Mouse (Mus musculus) limb, embryonic 11.5 days (tissue): ENCODE data around the gene Acer2. TPM values are rescaled to one million over a fixed set of nuclear protein-coding genes. Genes with fewer than 3 reads are reported as not detected.

ENCODE experiments used
- ATAC-seq: fragments of 200-750 bp; cut with Nextera tagmentation; 2 replicates; pipeline ENCODE4 v1.8.0; 2017; ENCODE audit warnings: low read depth; ENCODE audit not compliant: insufficient number of reproducible peaks, low FRiP score, low TSS enrichment
- DNase-seq: peaks from one replicate; pipeline ENCODE4 v3.0.0-alpha.2; 2015; ENCODE audit warnings: low spot score
- H3K27ac ChIP-seq: fragments of 300-500 bp; sonication (generic); replicated peaks from 2 replicates; pipeline ENCODE4 v1.5.1; 2014; ENCODE audit warnings: low read depth, mild to moderate bottlenecking, low read length
- H3K27me3 ChIP-seq: fragments of 300-500 bp; sonication (generic); 2 replicates; pipeline ENCODE4 v1.6.1; 2014; ENCODE audit warnings: mild to moderate bottlenecking, low read length, mixed read lengths; ENCODE audit not compliant: control insufficient read depth, insufficient read depth
- H3K36me3 ChIP-seq: fragments of 300-500 bp; sonication (generic); 2 replicates; pipeline ENCODE4 v1.6.1; 2014; ENCODE audit warnings: mild to moderate bottlenecking, low read length, moderate library complexity, mixed read lengths; ENCODE audit not compliant: control insufficient read depth, insufficient read depth
- H3K4me1 ChIP-seq: fragments of 300-500 bp; sonication (generic); 2 replicates; pipeline ENCODE4 v1.6.1; 2014; ENCODE audit warnings: low read length, mixed read lengths; ENCODE audit not compliant: control insufficient read depth, insufficient read depth
- H3K4me2 ChIP-seq: fragments of 300-500 bp; sonication (generic); 2 replicates; pipeline ENCODE4 v1.6.1; 2014; ENCODE audit warnings: low read depth, mild to moderate bottlenecking, moderate library complexity; ENCODE audit not compliant: severe bottlenecking
- H3K4me3 ChIP-seq: fragments of 300-500 bp; sonication (generic); 2 replicates; pipeline ENCODE4 v1.5.1; 2014; ENCODE audit warnings: low read depth, low read length
- H3K9ac ChIP-seq: fragments of 300-500 bp; sonication (generic); 2 replicates; pipeline ENCODE4 v1.6.1; 2014; ENCODE audit warnings: mild to moderate bottlenecking, low read length
- H3K9me3 ChIP-seq: fragments of 300-500 bp; sonication (generic); 2 replicates; pipeline ENCODE4 v1.6.1; 2016; ENCODE audit warnings: low read length; ENCODE audit not compliant: control insufficient read depth
- WGBS: fragments of 180-500 bp; shearing (Covaris S2); extraction: QIAGEN DNeasy Blood & Tissue Kit; methylation state at CpG from one replicate; pipeline ENCODE4 v1.1.7; 2014; 5-methylcytosine and 5-hydroxymethylcytosine counted together
- polyA plus RNA-seq: library from polyadenylated mRNA; unstranded; fragments of >200 nt; fragmentation: Nextera tagmentation; extraction: Ambion mirVana; gene quantifications from 2 replicates; pipeline ENCODE4 v1.2.1, GENCODE M21; 2014

Acer2 gene
- polyA plus RNA-seq, 1 experiment from 2014 or later, result 22.2 TPM

DNA sequence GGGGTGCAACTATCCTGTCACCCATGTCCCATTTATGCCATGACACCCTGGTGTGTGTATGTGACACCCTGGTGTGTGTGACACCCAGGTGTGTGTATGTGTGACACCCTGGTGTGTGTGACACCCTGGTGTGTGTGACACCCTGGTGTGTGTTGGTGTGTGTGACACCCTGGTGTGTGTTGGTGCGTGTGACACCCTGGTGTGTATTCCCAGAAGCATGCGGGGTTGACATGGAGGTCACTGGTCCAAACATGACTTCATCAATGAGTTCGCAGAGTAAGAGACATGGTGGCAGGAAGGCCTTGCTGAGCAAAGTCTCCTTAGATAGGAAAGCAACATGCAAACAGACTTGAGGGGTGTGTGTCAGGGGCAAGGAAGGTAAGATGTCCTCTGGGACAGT lies 52.8 kb downstream of the Acer2 start:
- ATAC-seq (no peak), DNase-seq (no peak)
- H3K9ac ChIP-seq, result no peak overlapping the region
- no peaks in the 10 kb centered on the region for H3K4me1 ChIP-seq
- H3K4me2 ChIP-seq, result no peak overlapping the region
- no peak overlapping the region for H3K27ac ChIP-seq
- no peaks in the 10 kb centered on the region for H3K27me3 ChIP-seq
- no peaks in the 10 kb centered on the region for H3K9me3 ChIP-seq
- no peaks in the 10 kb centered on the region for H3K36me3 ChIP-seq
- WGBS, result 77% methylated on average over 3 of the region's 3 CpGs
- H3K4me3 ChIP-seq, result no peak overlapping the region

DNA sequence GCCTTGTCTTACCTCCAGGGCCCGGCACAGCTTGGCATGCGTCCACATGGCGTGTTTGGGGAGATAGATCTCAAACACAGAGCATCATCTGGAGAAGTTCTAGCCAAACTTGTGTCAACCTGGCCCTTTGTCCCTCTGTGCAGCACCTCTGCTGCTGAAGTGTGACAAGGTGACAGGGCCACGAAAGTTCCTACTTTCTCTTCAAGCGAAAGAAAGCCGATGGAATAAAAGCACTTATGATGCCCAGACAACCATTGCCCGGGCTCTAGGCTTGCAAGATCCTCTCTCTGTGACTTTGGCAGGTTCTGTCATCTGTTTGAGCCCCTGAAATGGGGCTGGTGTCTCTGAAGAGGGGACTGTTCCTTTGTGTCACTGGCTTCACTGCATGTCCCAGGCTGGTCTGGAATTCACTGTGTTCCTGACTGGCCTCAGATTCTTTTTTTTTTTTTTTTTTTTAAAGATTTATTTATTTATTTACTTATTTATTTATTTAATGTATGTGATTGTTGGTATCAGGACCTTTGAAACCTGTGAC lies 56.0 kb downstream of the Acer2 start:
- no peak for DNase-seq
- H3K4me2 ChIP-seq, result peak overlapping the region; percentile 47; the same call in 1 of the 2 replicates
- H3K27ac ChIP-seq, result no peak overlapping the region
- H3K9me3 ChIP-seq, result no peaks in the 10 kb centered on the region
- WGBS, result 88% methylated on average over 7 of the region's 7 CpGs
- H3K27me3 ChIP-seq, result no peaks in the 10 kb centered on the region
- H3K36me3 ChIP-seq, result no peaks in the 10 kb centered on the region
- no peak overlapping the region for H3K4me3 ChIP-seq
- no peaks in the 10 kb centered on the region for H3K4me1 ChIP-seq
- no peak overlapping the region for H3K9ac ChIP-seq
- ATAC-seq, result peak; percentile 16; the same call in 1 of the 2 replicates

GRCm38 (mm10) chr4:86930636-86931456 lies 56.6 kb downstream of the Acer2 start:
- Histone ChIP-seq H3K4me1 (no peaks in the 10 kb centered on the region), H3K9me3 (no peaks in the 10 kb centered on the region), H3K4me2 (peak overlapping the region; percentile 47), H3K36me3 (no peaks in the 10 kb centered on the region), H3K9ac (peak overlapping the region; percentile 78), H3K27me3 (no peaks in the 10 kb centered on the region), H3K4me3 (peak overlapping the region; percentile 41), H3K27ac (no peak overlapping the region)
- ATAC-seq (peak; percentile 80), DNase-seq (peak; percentile 80)
- 11% methylated on average over 33 of the region's 33 CpGs for WGBS

- 93% methylated on average over 6 of the region's 6 CpGs for WGBS
These were observed 58.8 kb downstream of the Acer2 start for GRCm38 (mm10) chr4:86933026-86933425.

GRCm38 (mm10) chr4:86936217-86936616 lies 62.0 kb downstream of the Acer2 start:
- ATAC-seq (no peak), DNase-seq (no peak)
- Histone ChIP-seq H3K9me3 (no peaks in the 10 kb centered on the region), H3K4me1 (no peaks in the 10 kb centered on the region), H3K27ac (no peak overlapping the region), H3K9ac (no peak overlapping the region), H3K36me3 (no peaks in the 10 kb centered on the region), H3K4me2 (no peak overlapping the region), H3K27me3 (no peaks in the 10 kb centered on the region), H3K4me3 (no peak overlapping the region)
- WGBS, result 92% methylated on average over 9 of the region's 9 CpGs

More at GRCm38 (mm10) chr4:86933026-86933425, 58.8 kb downstream of the Acer2 start:
- Histone ChIP-seq H3K27ac (no peak overlapping the region), H3K36me3 (no peaks in the 10 kb centered on the region), H3K4me2 (no peak overlapping the region), H3K27me3 (no peaks in the 10 kb centered on the region), H3K4me1 (no peaks in the 10 kb centered on the region), H3K9me3 (no peaks in the 10 kb centered on the region), H3K4me3 (no peak overlapping the region), H3K9ac (no peak overlapping the region)
- ATAC-seq (no peak), DNase-seq (no peak)

- H3K4me3 ChIP-seq, result no peak overlapping the region
- no peak overlapping the region for H3K9ac ChIP-seq
- H3K4me1 ChIP-seq, result no peaks in the 10 kb centered on the region
- no peak overlapping the region for H3K27ac ChIP-seq
- no peaks in the 10 kb centered on the region for H3K9me3 ChIP-seq
- H3K36me3 ChIP-seq, result no peaks in the 10 kb centered on the region
- 67% methylated on average over 3 of the region's 3 CpGs for WGBS
- H3K4me2 ChIP-seq, result no peak overlapping the region
- DNase-seq, result no peak
- no peaks in the 10 kb centered on the region for H3K27me3 ChIP-seq
- no peak for ATAC-seq
These were observed 62.5 kb downstream of the Acer2 start for GRCm38 (mm10) chr4:86936706-86937105.

GRCm38 (mm10) chr4:86942656-86943055 lies 68.5 kb downstream of the Acer2 start:
- no peak overlapping the region for H3K9ac ChIP-seq
- DNase-seq, result no peak
- no peaks in the 10 kb centered on the region for H3K27me3 ChIP-seq
- H3K27ac ChIP-seq, result no peak overlapping the region
- ATAC-seq, result no peak
- no peak overlapping the region for H3K4me2 ChIP-seq
- H3K4me1 ChIP-seq, result no peaks in the 10 kb centered on the region
- no peaks in the 10 kb centered on the region for H3K36me3 ChIP-seq
- no peaks in the 10 kb centered on the region for H3K9me3 ChIP-seq
- WGBS, result 91% methylated on average over 6 of the region's 6 CpGs
- no peak overlapping the region for H3K4me3 ChIP-seq

DNA sequence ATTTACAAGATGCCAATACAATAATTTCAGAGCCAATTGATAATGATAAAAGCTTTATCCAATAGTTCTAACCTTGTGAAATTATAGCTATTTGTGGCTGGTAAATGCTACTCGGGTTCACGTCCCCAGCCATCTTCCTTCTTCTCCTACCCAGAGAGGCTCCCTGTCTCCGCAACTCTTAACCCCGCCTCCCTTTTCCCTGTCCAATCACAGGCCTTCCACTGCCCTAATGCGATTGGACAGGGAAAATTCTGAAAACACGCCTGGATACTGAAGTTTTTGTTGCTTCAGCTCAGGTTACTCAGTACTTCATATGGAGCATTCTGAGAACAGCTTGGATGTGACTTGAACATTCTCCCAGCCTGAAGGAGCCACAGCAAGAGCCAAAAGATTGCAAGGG lies 69.1 kb downstream of the Acer2 start:
- H3K36me3 ChIP-seq, result no peaks in the 10 kb centered on the region
- DNase-seq (no peak), ATAC-seq (no peak)
- no peak overlapping the region for H3K9ac ChIP-seq
- H3K4me2 ChIP-seq, result no peak overlapping the region
- no peaks in the 10 kb centered on the region for H3K27me3 ChIP-seq
- H3K9me3 ChIP-seq, result no peaks in the 10 kb centered on the region
- 50% methylated on average over 6 of the region's 6 CpGs for WGBS
- no peak overlapping the region for H3K27ac ChIP-seq
- no peak overlapping the region for H3K4me3 ChIP-seq
- no peaks in the 10 kb centered on the region for H3K4me1 ChIP-seq
